Mouse (Mus musculus): ENCODE measurements at regions not wholly inside any gene's neighbourhood (a gene's known extent, or its start where the extent isn't known, plus 50 kb on each side); places are given as distances from the start of the nearest gene placed in this dataset.

DNA sequence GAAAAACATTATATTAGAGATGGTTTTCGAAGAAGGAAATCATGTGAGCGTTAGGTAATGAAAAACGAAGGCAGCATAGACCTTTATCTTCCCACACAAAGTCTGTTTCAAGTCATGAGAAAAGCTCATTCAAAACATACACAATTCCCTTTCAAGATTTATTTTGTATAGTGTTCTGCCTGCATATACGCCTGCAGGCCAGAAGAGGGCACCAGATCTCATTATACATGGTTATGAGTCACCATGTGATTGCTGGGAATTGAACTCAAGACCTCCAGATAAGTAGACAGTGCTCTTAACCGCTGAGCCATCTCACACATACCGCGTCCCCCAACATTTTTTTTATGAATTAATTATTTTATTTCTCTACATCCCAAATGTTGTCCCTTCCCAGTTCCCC, 578.3 kb upstream of the Ccdc54 start:
- TF ChIP-seq POLR2A (IDR thresholded peaks at IDR 0.05; ENCODE audit: borderline replicate concordance, extremely low read depth, low read depth, low read length) (no peak), CTCF (IDR thresholded peaks at IDR 0.05; ENCODE audit: insufficient read depth, low read length) (no peak)
- no peak overlapping the region for H3K4me3 ChIP-seq (replicated peaks; ENCODE audit: extremely low read depth, low read depth, low read length)
- no peak for DNase-seq
- WGBS, result 73% methylated on average over 7 of the region's 7 CpGs
- no peaks in the 10 kb centered on the region for H3K4me1 ChIP-seq (ENCODE audit: control insufficient read depth, insufficient read depth, low read length)

DNA sequence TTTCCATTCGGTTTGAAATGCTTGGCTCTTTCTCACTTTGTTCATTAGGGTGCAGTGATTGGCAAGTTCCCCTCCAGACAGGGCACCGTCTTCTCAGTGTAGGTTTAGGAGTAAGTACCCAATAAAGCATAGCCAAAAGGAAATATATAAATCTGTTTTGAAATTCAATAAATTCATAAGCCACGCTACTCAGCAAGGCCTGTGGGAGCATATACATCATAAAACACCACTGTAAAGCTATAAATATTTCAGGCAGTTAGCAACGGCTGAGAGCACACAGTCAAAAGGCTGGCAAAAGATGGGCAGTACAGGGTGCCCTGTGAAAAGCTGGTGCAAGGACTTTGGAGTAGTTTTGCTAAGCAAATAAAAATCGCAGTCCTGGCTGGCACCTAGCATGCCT, 569.8 kb upstream of the Ccdc54 start:
- no peak for DNase-seq
- no peaks in the 10 kb centered on the region for H3K4me1 ChIP-seq (ENCODE audit: control insufficient read depth, insufficient read depth, low read length)
- 66% methylated on average over 5 of the region's 5 CpGs for WGBS
- H3K4me3 ChIP-seq (replicated peaks; ENCODE audit: extremely low read depth, low read depth, low read length), result no peak overlapping the region
- TF ChIP-seq CTCF (IDR thresholded peaks at IDR 0.05; ENCODE audit: insufficient read depth, low read length) (no peak), POLR2A (IDR thresholded peaks at IDR 0.05; ENCODE audit: borderline replicate concordance, extremely low read depth, low read depth, low read length) (no peak)

DNA sequence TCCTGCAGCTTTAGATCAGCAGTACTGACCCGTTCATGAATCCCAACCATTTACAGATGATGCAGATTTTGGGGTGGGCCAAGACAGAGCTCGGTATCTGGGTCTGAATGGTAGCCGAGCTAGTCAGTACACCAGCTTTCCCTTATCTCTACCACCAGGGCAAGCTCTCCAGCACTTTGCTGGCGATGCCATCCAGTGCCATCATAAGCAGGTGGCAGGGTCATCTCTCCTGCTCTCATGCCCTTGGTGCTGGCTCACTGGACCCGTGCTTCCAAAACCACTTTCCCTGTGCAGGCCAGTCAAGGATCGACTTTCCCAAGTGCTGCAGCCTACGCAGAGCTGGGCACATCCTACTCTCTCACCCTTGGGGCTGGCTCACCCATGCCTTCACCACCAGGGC, 547.6 kb upstream of the Ccdc54 start:
- no peak for DNase-seq
- TF ChIP-seq POLR2A (IDR thresholded peaks at IDR 0.05; ENCODE audit: borderline replicate concordance, extremely low read depth, low read depth, low read length), result no peak
- no peak for TF ChIP-seq CTCF (IDR thresholded peaks at IDR 0.05; ENCODE audit: insufficient read depth, low read length)
- Histone ChIP-seq H3K4me3 (replicated peaks; ENCODE audit: extremely low read depth, low read depth, low read length) (no peak overlapping the region), H3K4me1 (ENCODE audit: control insufficient read depth, insufficient read depth, low read length) (no peaks in the 10 kb centered on the region)
- WGBS, result 88% methylated on average over 7 of the region's 7 CpGs

DNA sequence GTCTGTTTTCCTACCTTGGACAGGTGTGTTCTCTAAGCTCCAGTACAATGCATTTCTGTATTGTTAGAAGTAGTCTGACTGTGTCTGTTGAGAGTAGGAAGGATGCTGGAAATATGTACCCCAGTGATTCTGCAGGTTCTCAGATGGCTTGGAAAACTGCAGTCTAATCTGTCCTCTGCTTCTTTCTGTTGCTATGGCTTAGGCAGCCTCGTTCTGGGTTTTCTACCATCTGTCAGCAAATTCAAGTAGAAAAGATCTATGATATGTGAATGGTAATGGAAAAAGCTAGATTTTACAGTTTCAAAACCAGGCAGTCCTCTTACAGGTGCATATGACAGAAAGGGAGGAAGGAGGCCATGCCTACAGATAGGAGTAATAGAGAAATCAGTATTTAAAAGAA, 528.9 kb upstream of the Ccdc54 start:
- Histone ChIP-seq H3K4me3 (replicated peaks; ENCODE audit: extremely low read depth, low read depth, low read length) (no peak overlapping the region), H3K4me1 (ENCODE audit: control insufficient read depth, insufficient read depth, low read length) (no peaks in the 10 kb centered on the region)
- 67% methylated on average over 1 of the region's 1 CpGs for WGBS
- no peak for TF ChIP-seq CTCF (IDR thresholded peaks at IDR 0.05; ENCODE audit: insufficient read depth, low read length)
- TF ChIP-seq POLR2A (IDR thresholded peaks at IDR 0.05; ENCODE audit: borderline replicate concordance, extremely low read depth, low read depth, low read length), result no peak
- no peak for DNase-seq

DNA sequence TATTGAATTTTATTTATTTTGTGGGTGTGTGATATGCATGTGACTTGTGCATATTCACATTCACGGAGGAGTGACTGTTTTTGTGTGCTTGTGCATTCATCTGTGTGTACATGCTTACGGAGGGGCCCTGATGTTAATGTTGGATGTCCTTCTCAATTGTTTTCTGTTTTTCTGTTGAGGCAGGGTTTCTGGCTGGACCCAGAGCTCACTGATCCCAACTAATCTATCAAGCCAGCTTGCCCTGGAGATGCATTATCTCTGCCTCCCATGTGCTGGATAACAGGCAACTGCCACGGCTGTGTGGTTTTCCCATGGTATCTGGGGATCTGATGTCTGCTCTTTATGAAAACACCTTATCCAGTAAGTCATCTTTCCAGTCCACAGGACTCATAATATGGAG, 527.4 kb upstream of the Ccdc54 start:
- WGBS, result 52% methylated on average over 3 of the region's 3 CpGs
- DNase-seq, result no peak
- no peaks in the 10 kb centered on the region for H3K4me1 ChIP-seq (ENCODE audit: control insufficient read depth, insufficient read depth, low read length)
- H3K4me3 ChIP-seq (replicated peaks; ENCODE audit: extremely low read depth, low read depth, low read length), result no peak overlapping the region
- TF ChIP-seq POLR2A (IDR thresholded peaks at IDR 0.05; ENCODE audit: borderline replicate concordance, extremely low read depth, low read depth, low read length) (no peak), CTCF (IDR thresholded peaks at IDR 0.05; ENCODE audit: insufficient read depth, low read length) (no peak)

DNA sequence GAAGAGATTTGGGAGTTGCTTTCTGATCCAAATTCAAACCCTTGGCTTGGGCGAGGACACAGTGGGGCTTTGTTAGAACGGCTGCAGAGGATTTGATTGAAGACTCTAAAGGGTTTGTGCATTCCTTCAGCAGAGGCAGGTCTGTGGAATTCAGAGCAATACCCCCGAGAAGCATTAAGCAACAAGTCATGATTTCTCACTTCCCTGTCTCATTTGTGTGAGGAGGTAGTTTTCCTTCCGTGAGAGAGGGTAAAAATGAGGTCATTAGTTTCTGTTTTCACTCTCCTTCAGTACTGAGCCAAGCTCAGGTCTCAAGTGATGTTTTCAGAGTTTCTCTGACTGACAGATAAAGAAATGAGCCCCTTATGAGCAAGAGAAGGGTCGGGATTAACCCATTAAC, 526.9 kb upstream of the Ccdc54 start:
- DNase-seq, result no peak
- 15% methylated on average over 5 of the region's 5 CpGs for WGBS
- H3K4me3 ChIP-seq (replicated peaks; ENCODE audit: extremely low read depth, low read depth, low read length), result no peak overlapping the region
- H3K4me1 ChIP-seq (ENCODE audit: control insufficient read depth, insufficient read depth, low read length), result no peaks in the 10 kb centered on the region
- no peak for TF ChIP-seq CTCF (IDR thresholded peaks at IDR 0.05; ENCODE audit: insufficient read depth, low read length)
- TF ChIP-seq POLR2A (IDR thresholded peaks at IDR 0.05; ENCODE audit: borderline replicate concordance, extremely low read depth, low read depth, low read length), result no peak

DNA sequence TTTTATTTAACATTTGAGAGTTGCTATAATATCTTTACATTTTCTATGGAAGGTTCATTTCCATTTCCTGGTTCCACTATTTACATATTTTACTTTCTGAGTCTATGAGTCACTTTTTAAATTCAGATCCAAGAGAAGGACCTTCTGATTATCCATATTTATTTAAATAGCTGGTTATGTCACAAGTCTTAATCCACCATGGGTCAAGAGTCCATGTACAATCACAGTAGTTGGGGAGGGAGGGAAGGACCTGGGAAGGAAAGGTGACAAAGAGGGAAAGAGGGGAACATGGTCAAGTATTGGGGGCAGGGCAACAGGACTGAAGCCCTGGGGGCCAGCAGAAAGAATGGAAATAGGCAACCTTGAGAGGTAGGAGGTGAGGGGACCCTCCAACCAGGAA, 518.9 kb upstream of the Ccdc54 start:
- Histone ChIP-seq H3K4me1 (ENCODE audit: control insufficient read depth, insufficient read depth, low read length) (no peaks in the 10 kb centered on the region), H3K4me3 (replicated peaks; ENCODE audit: extremely low read depth, low read depth, low read length) (no peak overlapping the region)
- no peak for TF ChIP-seq CTCF (IDR thresholded peaks at IDR 0.05; ENCODE audit: insufficient read depth, low read length)
- no peak for TF ChIP-seq POLR2A (IDR thresholded peaks at IDR 0.05; ENCODE audit: borderline replicate concordance, extremely low read depth, low read depth, low read length)
- no peak for DNase-seq

DNA sequence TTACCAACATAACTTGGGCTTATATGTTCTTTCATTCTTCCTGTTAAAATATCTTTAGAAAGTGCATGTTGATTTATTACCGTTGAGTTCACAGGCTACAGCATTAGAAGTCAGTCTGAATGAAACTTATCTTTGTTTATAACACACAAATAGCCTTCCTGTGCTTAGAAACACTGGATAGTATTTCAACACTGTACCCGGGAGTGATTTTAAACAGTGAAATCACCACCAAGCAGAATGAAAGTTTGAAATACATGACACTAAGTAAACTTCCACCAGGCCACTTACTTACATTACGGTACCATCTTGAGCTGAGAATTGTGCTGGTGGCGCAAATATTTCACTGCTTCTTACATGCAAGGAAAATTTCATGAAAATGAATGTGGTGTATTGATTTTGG, 516.5 kb upstream of the Ccdc54 start:
- TF ChIP-seq CTCF (IDR thresholded peaks at IDR 0.05; ENCODE audit: insufficient read depth, low read length) (no peak), POLR2A (IDR thresholded peaks at IDR 0.05; ENCODE audit: borderline replicate concordance, extremely low read depth, low read depth, low read length) (no peak)
- H3K4me1 ChIP-seq (ENCODE audit: control insufficient read depth, insufficient read depth, low read length), result no peaks in the 10 kb centered on the region
- DNase-seq, result no peak
- no peak overlapping the region for H3K4me3 ChIP-seq (replicated peaks; ENCODE audit: extremely low read depth, low read depth, low read length)
- WGBS, result 36% methylated on average over 4 of the region's 4 CpGs

DNA sequence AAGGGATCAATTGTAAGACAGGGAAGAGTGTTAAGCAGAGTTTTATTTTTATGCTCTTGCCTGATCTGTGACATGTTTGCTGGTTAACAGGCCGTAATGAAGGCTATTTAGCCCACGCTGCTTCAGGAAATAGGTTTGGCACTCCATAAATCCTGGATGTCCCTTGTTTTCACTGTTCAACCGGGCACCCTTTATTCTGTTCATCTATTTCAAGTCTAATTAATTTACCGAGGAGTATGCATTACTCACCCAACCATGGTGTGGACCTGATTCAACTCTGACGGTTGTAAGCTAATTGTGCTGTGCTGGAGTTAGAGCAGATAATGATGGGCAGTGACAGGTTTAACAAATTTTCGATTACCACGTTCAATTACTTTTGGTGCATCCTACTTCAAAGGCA, 495.6 kb upstream of the Ccdc54 start:
- H3K4me3 ChIP-seq (replicated peaks; ENCODE audit: extremely low read depth, low read depth, low read length), result no peak overlapping the region
- TF ChIP-seq CTCF (IDR thresholded peaks at IDR 0.05; ENCODE audit: insufficient read depth, low read length) (no peak), POLR2A (IDR thresholded peaks at IDR 0.05; ENCODE audit: borderline replicate concordance, extremely low read depth, low read depth, low read length) (no peak)
- no peak for DNase-seq
- no peaks in the 10 kb centered on the region for H3K4me1 ChIP-seq (ENCODE audit: control insufficient read depth, insufficient read depth, low read length)
- 80% methylated on average over 7 of the region's 7 CpGs for WGBS

DNA sequence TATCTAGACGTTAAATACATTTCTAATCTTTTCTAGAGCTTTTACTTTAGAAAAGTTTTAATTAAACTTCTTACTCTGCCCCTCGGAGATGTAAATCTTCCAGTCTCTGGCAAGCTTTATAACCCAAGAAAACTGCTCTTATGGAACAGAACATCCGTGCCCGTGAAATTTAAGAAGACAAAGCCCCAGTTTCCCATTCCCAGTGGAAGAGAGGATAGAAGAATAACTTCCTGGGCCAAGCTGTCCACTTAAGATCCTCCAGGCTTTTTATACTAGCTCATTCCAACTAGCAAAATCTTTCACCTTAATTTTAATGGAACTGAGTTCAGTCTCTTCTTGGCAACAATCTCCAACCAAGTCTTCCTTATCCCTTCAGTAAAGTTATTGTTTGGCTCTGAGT, 489.2 kb upstream of the Ccdc54 start:
- no peak for DNase-seq
- no peak for TF ChIP-seq POLR2A (IDR thresholded peaks at IDR 0.05; ENCODE audit: borderline replicate concordance, extremely low read depth, low read depth, low read length)
- TF ChIP-seq CTCF (IDR thresholded peaks at IDR 0.05; ENCODE audit: insufficient read depth, low read length), result no peak
- no peak overlapping the region for H3K4me3 ChIP-seq (replicated peaks; ENCODE audit: extremely low read depth, low read depth, low read length)
- no peaks in the 10 kb centered on the region for H3K4me1 ChIP-seq (ENCODE audit: control insufficient read depth, insufficient read depth, low read length)
- 65% methylated on average over 4 of the region's 4 CpGs for WGBS

DNA sequence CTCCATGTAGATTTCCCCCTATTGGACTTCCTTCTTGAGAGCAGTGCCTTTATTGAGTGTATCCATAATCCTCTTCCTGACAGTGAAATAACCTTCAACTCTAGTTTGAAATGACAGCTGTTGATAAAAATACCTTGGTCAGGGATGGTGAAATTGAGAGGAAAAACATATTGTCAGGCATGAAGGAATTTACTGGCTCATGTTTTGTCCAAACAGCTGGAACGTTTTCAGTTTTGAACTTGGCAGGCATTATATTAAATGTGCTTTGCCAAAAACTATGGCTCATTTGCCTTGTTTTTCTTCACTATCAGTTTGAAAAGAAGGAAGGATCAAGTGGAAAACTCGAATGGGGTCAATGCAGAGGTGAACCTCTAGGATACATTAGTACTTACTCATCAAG, 457.7 kb upstream of the Ccdc54 start:
- H3K4me1 ChIP-seq (ENCODE audit: control insufficient read depth, insufficient read depth, low read length), result no peaks in the 10 kb centered on the region
- TF ChIP-seq POLR2A (IDR thresholded peaks at IDR 0.05; ENCODE audit: borderline replicate concordance, extremely low read depth, low read depth, low read length) (no peak), CTCF (IDR thresholded peaks at IDR 0.05; ENCODE audit: insufficient read depth, low read length) (no peak)
- DNase-seq, result no peak
- no peak overlapping the region for H3K4me3 ChIP-seq (replicated peaks; ENCODE audit: extremely low read depth, low read depth, low read length)
- 39% methylated on average over 2 of the region's 2 CpGs for WGBS

Data from lung, adult 2 months (tissue).